Mouse (Mus musculus) lung, embryonic 14.5 days (tissue): ENCODE measurements around the gene Pnck. TPM values are rescaled to one million over a fixed set of nuclear protein-coding genes. Genes with fewer than 3 reads are reported as not detected.
A peak's percentile ranks its signal among the peaks of the same experiment; 100 is the strongest.

ENCODE experiments used
- ATAC-seq: fragments of 200-750 bp; cut with Nextera tagmentation; 2 replicates; pipeline ENCODE4 v1.8.0; 2017; ENCODE audit warnings: mild to moderate bottlenecking, moderate TSS enrichment, moderate library complexity; ENCODE audit not compliant: insufficient read depth
- DNase-seq: peaks from one replicate; pipeline ENCODE4 v3.0.0-alpha.2; 2015
- H3K27ac ChIP-seq: fragments of 300-500 bp; sonication (generic); 2 replicates; pipeline ENCODE4 v1.5.1; 2014; ENCODE audit warnings: low read depth, mild to moderate bottlenecking, moderate library complexity
- H3K27me3 ChIP-seq: fragments of 300-500 bp; sonication (generic); 2 replicates; pipeline ENCODE4 v1.6.1; 2014; ENCODE audit warnings: low read length, control low read depth; ENCODE audit not compliant: insufficient read depth
- H3K36me3 ChIP-seq: fragments of 300-500 bp; sonication (generic); 2 replicates; pipeline ENCODE4 v1.6.1; 2014; ENCODE audit warnings: control low read depth; ENCODE audit not compliant: insufficient read depth
- H3K4me1 ChIP-seq: fragments of 300-500 bp; sonication (generic); 2 replicates; pipeline ENCODE4 v1.6.1; 2014; ENCODE audit warnings: antibody characterized with exemption, control low read depth; ENCODE audit not compliant: insufficient read depth
- H3K4me2 ChIP-seq: fragments of 300-500 bp; sonication (generic); 2 replicates; pipeline ENCODE4 v1.6.1; 2014; ENCODE audit warnings: mild to moderate bottlenecking
- H3K4me3 ChIP-seq: fragments of 300-500 bp; sonication (generic); 2 replicates; pipeline ENCODE4 v1.5.1; 2014; ENCODE audit warnings: low read depth, low read length
- H3K9ac ChIP-seq: fragments of 300-500 bp; sonication (generic); 2 replicates; pipeline ENCODE4 v1.6.1; 2014
- H3K9me3 ChIP-seq: fragments of 300-500 bp; sonication (generic); 2 replicates; pipeline ENCODE4 v1.6.1; 2016; ENCODE audit warnings: low read depth, low read length, control low read depth
- CTCF ChIP-seq: IDR thresholded peaks from 2 replicates; pipeline ENCODE4 v1.5.1; 2016; ENCODE audit warnings: antibody characterized with exemption, low read depth
- WGBS: fragments of 180-500 bp; shearing (Covaris S2); extraction: QIAGEN DNeasy Blood & Tissue Kit; methylation state at CpG from one replicate; pipeline ENCODE4 v1.1.7; 2014; 5-methylcytosine and 5-hydroxymethylcytosine counted together
- polyA plus RNA-seq: library from polyadenylated mRNA; unstranded; fragments of >200 nt; fragmentation: Nextera tagmentation; extraction: Ambion mirVana; gene quantifications from 2 replicates; pipeline ENCODE4 v1.2.1, GENCODE M21; 2014

The Pnck gene
- polyA plus RNA-seq, 1 experiment from 2014 or later = 12.0 TPM

DNA sequence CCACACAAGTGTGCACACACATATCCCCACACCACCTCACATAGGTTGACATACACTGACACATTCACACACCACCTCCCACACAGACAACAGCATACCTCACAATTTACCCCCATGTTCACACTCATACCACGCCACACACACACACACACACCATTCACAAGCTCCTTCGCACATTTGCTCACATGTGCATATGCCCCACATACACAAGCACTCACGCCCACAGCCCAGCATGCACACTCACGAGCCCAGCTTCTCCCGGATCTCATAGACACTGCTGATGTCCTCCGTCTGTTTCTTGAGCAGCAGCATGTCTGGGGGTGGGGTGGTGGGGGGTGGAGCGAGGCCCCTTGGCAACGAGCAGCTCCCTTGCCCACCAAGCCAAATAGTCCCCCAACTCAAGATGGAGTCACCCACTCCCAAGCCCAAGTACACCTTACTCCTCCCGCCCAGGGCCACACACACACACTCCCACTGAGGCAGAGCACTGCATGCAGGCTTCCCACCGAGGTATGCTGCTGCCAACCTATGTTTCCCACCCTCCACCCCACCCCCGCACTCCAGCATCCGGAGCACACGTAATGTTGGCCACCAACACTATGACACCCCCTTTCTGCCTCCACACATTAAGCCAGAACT, 862 bp downstream of the Pnck start:
- no peak for DNase-seq
- no peaks in the 10 kb centered on the region for H3K9me3 ChIP-seq
- H3K4me3 ChIP-seq = peak overlapping the region; percentile 42
- WGBS = 48% methylated on average over 13 of the region's 13 CpGs
- ATAC-seq = peak; percentile 7; the same call in 1 of the 2 replicates
- no peaks in the 10 kb centered on the region for H3K27me3 ChIP-seq
- no peak overlapping the region for H3K27ac ChIP-seq
- no peaks in the 10 kb centered on the region for H3K4me1 ChIP-seq
- H3K4me2 ChIP-seq = peak overlapping the region; percentile 70
- H3K36me3 ChIP-seq = no peaks in the 10 kb centered on the region
- TF ChIP-seq CTCF = no peak
- no peak overlapping the region; the same call in 1 of the 2 replicates for H3K9ac ChIP-seq

DNA sequence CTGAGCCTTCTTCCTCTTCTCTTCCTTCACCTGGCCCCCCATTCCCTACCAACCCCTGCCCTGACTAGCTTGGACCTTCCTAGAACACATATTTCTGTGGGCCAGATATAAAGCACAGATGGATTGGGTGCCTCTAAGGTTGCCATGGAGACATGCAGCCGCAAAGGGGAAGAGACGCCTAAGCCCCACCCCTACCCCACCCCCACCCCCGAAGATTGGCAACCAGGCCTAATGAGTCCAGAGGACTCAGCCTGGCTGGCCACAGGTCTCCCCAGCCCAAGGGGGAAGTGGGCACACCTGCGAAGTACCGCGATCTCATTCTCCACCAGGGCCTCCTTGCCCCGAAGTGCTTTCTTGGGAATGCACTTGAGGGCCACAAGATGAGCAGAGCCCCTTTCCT, 1.5 kb downstream of the Pnck start:
- no peak for TF ChIP-seq CTCF
- Histone ChIP-seq H3K27me3 (no peaks in the 10 kb centered on the region), H3K9ac (no peak overlapping the region), H3K9me3 (no peaks in the 10 kb centered on the region), H3K4me2 (no peak overlapping the region), H3K4me3 (no peak overlapping the region), H3K36me3 (no peaks in the 10 kb centered on the region), H3K4me1 (no peaks in the 10 kb centered on the region), H3K27ac (no peak overlapping the region)
- DNase-seq (no peak), ATAC-seq (no peak)
- WGBS = 25% methylated on average over 7 of the region's 7 CpGs

DNA sequence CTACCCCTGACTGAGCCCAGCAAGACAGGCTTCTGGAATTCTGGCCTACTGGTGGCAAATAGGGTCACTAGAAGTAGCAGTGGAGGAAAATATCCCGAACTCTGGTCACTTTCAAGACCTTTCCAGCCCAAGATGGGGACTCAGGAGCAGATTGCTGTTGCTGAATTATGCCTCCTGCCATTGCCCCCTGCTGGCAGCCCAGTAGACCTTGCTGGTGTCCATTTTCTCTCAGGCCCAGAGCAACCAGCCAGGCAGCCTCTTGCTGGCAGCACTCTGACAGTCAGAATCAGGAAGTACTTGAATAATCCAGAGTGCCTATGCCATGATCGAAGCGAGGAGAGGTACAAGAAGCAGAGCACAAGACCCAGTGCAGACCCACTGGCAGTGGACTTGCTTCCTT, 4.4 kb downstream of the Pnck start:
- no peaks in the 10 kb centered on the region for H3K4me1 ChIP-seq
- H3K9me3 ChIP-seq = no peaks in the 10 kb centered on the region
- no peak for ATAC-seq
- no peaks in the 10 kb centered on the region for H3K27me3 ChIP-seq
- peak; percentile 68 for DNase-seq
- no peak overlapping the region for H3K4me3 ChIP-seq
- H3K9ac ChIP-seq = no peak overlapping the region
- H3K4me2 ChIP-seq = no peak overlapping the region
- WGBS = 56% methylated on average over 3 of the region's 3 CpGs
- no peaks in the 10 kb centered on the region for H3K36me3 ChIP-seq
- peak; percentile 70 for TF ChIP-seq CTCF
- H3K27ac ChIP-seq = no peak overlapping the region

DNA sequence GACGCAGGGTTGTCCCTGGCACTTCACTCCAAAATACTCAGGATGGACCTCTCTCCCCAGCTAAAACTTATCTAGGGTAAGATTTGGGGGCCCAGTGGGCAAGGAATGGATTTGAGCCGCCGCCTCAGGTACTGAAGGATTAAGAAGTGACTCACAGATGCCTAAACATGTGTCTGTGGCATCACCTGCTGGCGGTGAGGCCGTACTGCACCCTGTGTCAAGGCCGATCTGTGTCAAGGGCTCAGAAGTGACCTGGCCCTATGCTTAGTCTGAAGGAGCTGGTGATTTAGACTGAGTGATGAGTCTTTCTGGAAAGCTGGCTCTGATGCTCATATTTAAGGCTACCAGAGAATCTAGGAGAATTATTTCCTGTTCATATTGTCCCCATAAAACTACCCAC, 5.7 kb downstream of the Pnck start:
- H3K9me3 ChIP-seq = no peaks in the 10 kb centered on the region

DNA sequence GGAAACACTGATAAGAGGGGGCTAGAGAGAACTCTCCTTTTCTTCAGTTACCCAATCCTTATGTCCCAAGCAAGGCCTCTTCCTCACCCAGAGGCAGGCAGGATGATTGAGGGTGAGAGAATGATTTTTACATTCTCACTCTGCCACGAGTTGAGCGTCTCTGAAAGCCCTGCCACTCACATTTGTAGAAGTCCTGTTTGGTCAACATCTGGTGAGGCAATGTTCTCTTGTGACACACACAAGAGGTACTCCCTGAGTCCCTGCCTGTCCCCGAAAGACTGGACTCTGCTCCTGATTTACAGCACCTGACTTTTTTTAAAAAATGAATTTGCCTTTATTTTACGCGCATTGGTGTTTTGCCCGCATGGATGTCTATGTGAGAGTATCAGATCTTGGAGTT, 6.5 kb downstream of the Pnck start:
- no peak overlapping the region for H3K27ac ChIP-seq
- H3K36me3 ChIP-seq = no peaks in the 10 kb centered on the region
- 72% methylated on average over 6 of the region's 6 CpGs for WGBS
- no peaks in the 10 kb centered on the region for H3K27me3 ChIP-seq
- DNase-seq (no peak), ATAC-seq (no peak)
- H3K9me3 ChIP-seq = no peaks in the 10 kb centered on the region
- no peak overlapping the region for H3K4me2 ChIP-seq
- no peak overlapping the region for H3K4me3 ChIP-seq
- H3K4me1 ChIP-seq = no peaks in the 10 kb centered on the region
- TF ChIP-seq CTCF = no peak
- no peak overlapping the region for H3K9ac ChIP-seq

More for the DNA sequence above, 5.7 kb downstream of the Pnck start:
- Histone ChIP-seq H3K27ac (no peak overlapping the region), H3K36me3 (no peaks in the 10 kb centered on the region), H3K27me3 (no peaks in the 10 kb centered on the region), H3K4me1 (no peaks in the 10 kb centered on the region), H3K4me2 (no peak overlapping the region), H3K9ac (no peak overlapping the region), H3K4me3 (no peak overlapping the region)
- WGBS = 6% methylated on average over 6 of the region's 6 CpGs
- peak; percentile 97 for TF ChIP-seq CTCF
- DNase-seq = peak; percentile 85
- ATAC-seq = peak; percentile 74; the same call in 1 of the 2 replicates

DNA sequence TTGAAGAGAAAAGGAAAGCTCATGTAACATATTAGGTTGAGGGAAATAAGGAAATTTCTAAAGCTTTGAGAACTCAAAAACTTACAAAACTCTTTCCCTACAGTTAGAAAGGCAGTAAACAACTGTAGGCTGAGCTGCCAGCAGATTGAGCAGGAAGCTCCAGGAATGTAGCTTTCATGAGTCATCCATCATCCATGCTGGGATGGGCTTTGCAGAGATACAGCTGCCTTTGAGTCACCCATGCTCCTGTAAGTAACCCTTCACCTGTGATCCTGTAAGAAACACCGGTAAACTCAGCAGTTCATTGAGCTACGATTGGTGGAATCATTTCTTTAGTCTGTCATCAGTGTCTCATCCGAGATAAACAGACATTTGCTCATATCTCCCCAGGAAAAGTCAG, 9.0 kb downstream of the Pnck start:
- WGBS = 45% methylated on average over 3 of the region's 3 CpGs
- Histone ChIP-seq H3K9ac (no peak overlapping the region), H3K4me3 (no peak overlapping the region), H3K9me3 (no peaks in the 10 kb centered on the region), H3K4me2 (no peak overlapping the region), H3K36me3 (no peaks in the 10 kb centered on the region), H3K27me3 (no peaks in the 10 kb centered on the region), H3K27ac (no peak overlapping the region), H3K4me1 (no peaks in the 10 kb centered on the region)
- DNase-seq = no peak
- no peak for ATAC-seq
- no peak for TF ChIP-seq CTCF

DNA sequence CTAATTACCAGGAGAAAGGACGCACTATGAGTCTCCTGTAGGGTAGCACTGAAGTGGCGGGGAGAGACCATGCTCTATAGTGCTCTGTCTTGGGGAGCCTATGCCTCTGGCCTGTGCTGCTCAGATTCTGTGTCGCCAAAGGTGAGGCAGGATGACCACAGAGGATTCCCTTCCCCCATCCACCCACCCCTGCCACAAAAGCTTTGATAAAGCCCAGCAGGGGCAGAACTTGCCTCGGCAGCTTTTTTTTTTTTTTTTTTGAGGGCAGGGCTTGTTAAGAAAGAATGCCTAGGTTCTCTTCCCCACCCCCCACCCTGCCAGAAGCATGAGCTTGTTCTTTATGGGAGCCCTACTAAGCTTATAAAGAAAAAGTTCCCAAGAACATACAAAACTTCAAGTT, 14.8 kb downstream of the Pnck start:
- H3K4me2 ChIP-seq = no peak overlapping the region
- no peak overlapping the region for H3K27ac ChIP-seq
- WGBS = 33% methylated on average over 4 of the region's 4 CpGs
- no peaks in the 10 kb centered on the region for H3K9me3 ChIP-seq
- H3K9ac ChIP-seq = no peak overlapping the region
- no peak overlapping the region for H3K4me3 ChIP-seq
- ATAC-seq = no peak
- no peaks in the 10 kb centered on the region for H3K4me1 ChIP-seq
- TF ChIP-seq CTCF = no peak
- no peak for DNase-seq
- no peaks in the 10 kb centered on the region for H3K36me3 ChIP-seq
- 0 out of 2 replicates have a peak, but pooled peaks cover 5% of the 10 kb centered on the region for H3K27me3 ChIP-seq
